Mouse (Mus musculus) kidney, adult 11 months (tissue): ENCODE measurements at regions not wholly inside any gene's neighbourhood (a gene's known extent, or its start where the extent isn't known, plus 50 kb on each side); places are given as distances from the start of the nearest gene placed in this dataset.

Experiments
- DNase-seq: peaks from one replicate; pipeline ENCODE4 v3.0.0; 2022

GRCm38 (mm10) chr5:102295564-102295963, 185.6 kb upstream of the Arhgap24 start:
- DNase-seq: no peak

DNA sequence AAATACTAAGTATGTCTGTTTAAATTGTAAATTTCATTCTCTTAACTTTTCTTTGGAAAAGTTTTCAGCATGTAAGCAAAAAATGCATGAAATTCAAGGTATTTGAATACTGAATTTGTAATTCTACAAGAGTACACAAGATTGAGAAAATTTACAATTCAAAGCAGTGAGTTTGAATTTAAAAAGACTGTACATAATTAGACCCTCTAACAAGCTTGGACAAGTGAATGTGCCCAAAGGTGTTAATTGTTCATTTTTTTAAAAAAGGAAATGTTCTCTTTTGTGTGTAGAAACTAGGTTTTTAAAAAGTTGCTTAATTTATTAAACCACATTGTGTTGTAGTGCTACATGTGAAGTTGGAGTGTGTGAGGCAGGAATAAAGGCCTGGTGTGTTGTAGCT, 174.9 kb upstream of the Arhgap24 start:
- DNase-seq: no peak

DNA sequence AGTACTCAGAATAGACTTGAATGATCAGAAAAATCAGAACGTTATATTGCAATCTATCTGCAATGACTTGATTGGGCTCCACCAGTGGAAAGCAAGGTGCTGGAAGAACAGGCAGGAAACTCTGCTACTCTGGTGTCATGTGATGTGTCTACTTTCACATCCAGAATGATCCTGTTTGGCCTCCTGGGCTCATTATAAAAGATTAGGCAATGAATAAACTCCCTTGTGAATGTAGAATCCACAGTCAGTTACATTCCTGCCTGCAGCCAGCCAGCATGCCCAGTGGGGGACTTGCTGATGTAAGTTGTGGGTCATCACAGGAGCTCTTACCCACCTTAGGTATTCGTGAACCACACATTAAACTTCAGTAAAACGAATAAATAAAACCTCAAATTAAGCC, 174.5 kb upstream of the Arhgap24 start:
- DNase-seq: no peak

GRCm38 (mm10) chr5:102311570-102311969, 169.6 kb upstream of the Arhgap24 start:
- no peak for DNase-seq

GRCm38 (mm10) chr5:102328197-102328784, 152.9 kb upstream of the Arhgap24 start:
- no peak for DNase-seq

GRCm38 (mm10) chr5:102333894-102334293, 147.3 kb upstream of the Arhgap24 start:
- DNase-seq: no peak

GRCm38 (mm10) chr5:102334442-102335197, 146.6 kb upstream of the Arhgap24 start:
- no peak for DNase-seq

DNA sequence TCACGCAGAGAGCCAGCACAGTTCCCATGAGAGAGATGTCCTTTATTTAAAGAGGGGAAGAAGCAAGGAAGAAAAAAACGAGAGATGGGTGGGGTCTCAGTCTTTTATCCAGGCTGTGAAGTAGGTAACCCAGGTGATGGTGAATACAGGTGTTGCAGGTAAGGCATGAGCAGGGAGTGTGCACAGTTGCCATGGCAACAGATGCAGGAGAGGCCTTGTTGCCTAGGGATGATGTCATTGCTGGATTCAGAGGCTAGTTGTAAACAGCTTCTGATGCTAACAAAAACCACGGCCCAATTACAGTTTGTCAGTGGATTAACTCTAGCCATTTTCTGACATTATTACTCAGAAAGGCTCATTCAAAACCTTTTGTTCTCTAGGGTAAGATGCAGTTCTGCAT, 114.7 kb upstream of the Arhgap24 start:
- DNase-seq: no peak

- no peak for DNase-seq
Measured at GRCm38 (mm10) chr5:102373309-102373971, 107.8 kb upstream of the Arhgap24 start.

GRCm38 (mm10) chr5:102373972-102374755, 107.0 kb upstream of the Arhgap24 start:
- DNase-seq: no peak

- DNase-seq: no peak
Measured at GRCm38 (mm10) chr5:102375339-102375738, 105.9 kb upstream of the Arhgap24 start.

- no peak for DNase-seq
Measured at GRCm38 (mm10) chr5:102393941-102394340, 87.2 kb upstream of the Arhgap24 start.

- DNase-seq: no peak
Measured at GRCm38 (mm10) chr5:102395608-102396146, 85.5 kb upstream of the Arhgap24 start.

DNA sequence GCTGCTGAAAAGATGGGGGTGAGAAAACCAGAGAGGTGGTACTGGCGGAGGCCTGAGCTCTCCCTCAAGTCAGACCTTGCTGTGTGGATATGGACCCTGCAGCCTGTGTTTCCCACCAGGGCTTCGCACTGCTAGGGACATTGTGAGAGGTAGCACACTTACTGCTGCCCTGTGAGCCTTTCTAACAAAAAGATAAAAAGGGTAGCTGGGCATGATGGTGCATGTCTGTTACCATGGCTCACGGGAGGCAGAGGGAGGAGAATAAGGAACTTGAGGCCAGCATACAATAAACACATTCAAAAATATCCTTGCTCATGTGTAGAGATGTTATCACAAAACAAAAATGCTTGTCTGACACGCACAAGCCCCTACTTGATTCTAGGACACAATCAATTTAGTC, 82.2 kb upstream of the Arhgap24 start:
- no peak for DNase-seq

DNA sequence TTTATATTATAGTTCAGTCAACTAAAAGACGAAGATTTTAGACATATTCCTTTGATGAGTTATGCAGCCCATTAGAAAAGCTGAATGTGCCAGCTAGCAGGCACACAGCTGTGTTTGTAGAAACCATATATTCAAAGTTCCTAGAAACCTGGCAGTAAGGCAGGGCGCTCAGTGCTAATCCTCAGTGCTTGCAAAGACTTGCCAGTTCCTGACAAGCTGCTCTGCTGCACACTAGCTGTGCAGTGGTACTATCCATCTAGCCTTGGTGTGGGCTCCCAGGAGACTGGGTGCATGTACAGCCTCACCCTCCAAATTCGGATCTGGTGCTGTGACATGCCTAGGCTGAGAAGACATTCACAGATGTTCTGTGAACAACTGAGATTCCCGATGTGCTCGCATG, 63.5 kb upstream of the Arhgap24 start:
- DNase-seq: no peak

DNA sequence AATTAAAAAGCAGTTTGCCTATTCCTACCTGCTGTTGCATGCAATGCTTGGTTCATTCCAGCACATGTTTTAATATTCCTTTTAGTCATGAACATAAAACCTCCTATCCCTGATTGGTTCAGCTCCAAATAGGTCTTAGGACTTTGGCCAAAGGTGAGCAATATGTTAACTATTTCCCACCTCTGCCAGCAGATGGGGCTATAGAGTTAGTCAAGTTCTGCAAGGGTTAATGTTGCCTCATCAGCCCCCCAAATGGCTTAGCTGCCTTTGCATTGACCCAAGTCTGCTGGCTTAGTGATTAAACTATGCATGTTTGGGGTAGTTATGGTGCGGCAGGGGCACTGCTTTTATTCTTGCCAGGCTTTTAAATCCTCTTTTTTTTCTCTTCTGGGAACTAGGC, 62.1 kb upstream of the Arhgap24 start:
- DNase-seq: no peak

- no peak for DNase-seq
Measured at GRCm38 (mm10) chr5:102424636-102425242, 56.5 kb upstream of the Arhgap24 start.

GRCm38 (mm10) chr5:102428310-102428709, 52.9 kb upstream of the Arhgap24 start:
- DNase-seq: no peak
